Mouse (Mus musculus): Measurements from ENCODE around the gene Arhgef6.

GRCm38 (mm10) chrX:57216271-57216670, 122.3 kb downstream of the Arhgef6 start:
- no peak for TF ChIP-seq CTCF (IDR thresholded peaks at IDR 0.05; ENCODE audit: extremely low read depth, insufficient read depth, insufficient read length, insufficient replicate concordance)
- TF ChIP-seq POLR2A (IDR thresholded peaks at IDR 0.05; ENCODE audit: low read depth, low read length), result no peak
